ENCODE assay signal across 7 mouse cellular contexts in the genomic region with DNA sequence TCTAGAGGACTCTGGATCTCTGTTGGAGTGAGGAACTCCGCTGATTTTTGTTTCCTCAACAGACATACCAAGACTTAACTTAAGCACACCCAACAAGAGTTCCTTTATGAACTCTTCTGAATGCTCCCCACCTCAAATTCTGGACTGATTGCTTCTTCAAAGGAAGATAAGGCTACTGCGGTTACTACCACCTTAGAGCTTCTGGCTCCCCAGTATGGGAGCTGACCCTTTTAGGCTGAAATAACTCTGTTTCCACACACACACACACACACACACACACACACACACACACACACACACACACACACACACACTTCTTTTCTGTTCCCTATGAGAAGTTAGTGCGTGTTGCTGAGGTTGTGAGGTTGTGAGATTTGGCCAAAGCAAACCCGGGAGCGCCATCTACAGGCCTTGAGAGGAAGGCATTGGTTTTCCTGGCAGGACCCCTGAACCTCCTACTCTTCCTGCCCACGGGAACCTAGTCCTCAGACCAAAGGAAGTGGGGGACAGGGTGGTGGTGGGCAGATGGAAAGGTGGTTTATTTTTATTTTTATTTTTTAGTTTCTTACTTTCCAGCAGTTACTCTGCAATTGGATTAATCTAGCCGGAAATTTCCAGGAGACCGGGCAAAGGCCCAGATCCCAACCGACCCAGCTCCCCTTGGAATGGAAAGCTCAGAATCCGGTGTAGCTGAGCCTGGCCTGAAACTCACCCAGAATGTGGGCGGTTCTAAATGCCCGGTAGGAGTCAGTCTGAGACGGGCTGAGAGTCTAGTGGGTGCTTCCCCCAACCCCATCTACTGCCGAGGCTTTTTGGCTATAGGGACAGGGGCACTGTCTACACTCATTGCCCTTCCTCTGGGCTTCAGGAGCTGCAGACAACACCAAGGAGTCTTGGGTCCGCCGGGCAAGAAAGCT. TPM values are rescaled to one million over a fixed set of nuclear protein-coding genes. Genes with fewer than 3 reads are reported as not detected.
DNase-seq lines count a peak whose midpoint lies in the region; ATAC-seq and TF ChIP-seq lines count a peak whose summit lies in the region.

No protein-coding gene starts in this region.

- H3K9ac ChIP-seq in forebrain, embryonic 11.5 days (ENCODE audit: low read length): no peak overlapping the region
- H3K9ac ChIP-seq in intestine, postnatal 0 days (ENCODE audit: low read depth, low read length): no peak overlapping the region
- H3K9ac ChIP-seq in lung, postnatal 0 days (replicated peaks; ENCODE audit: low read depth): no peak overlapping the region

- H3K36me3 ChIP-seq in forebrain, embryonic 11.5 days (ENCODE audit: control insufficient read depth, insufficient read depth, low read length): no peaks in the 10 kb centered on the region
- no peaks in the 10 kb centered on the region for H3K36me3 ChIP-seq in intestine, postnatal 0 days (ENCODE audit: control insufficient read depth, insufficient read depth)
- H3K36me3 ChIP-seq in lung, postnatal 0 days (ENCODE audit: insufficient read depth, low read length): no peaks in the 10 kb centered on the region

- H3K4me2 ChIP-seq in forebrain, embryonic 11.5 days (ENCODE audit: low read depth, low read length, severe bottlenecking): no peak overlapping the region
- H3K4me2 ChIP-seq in intestine, postnatal 0 days (replicated peaks; ENCODE audit: low read depth): 0 out of 2 replicates have a peak overlapping the region, but pooled peaks have one; percentile 63
- H3K4me2 ChIP-seq in lung, postnatal 0 days (replicated peaks; ENCODE audit: low read depth, low read length): no peak overlapping the region

- no peak for ATAC-seq in forebrain, embryonic 11.5 days (replicated peaks; ENCODE audit: low FRiP score)
- ATAC-seq in intestine, postnatal 0 days: no peak
- no peak for ATAC-seq in lung, postnatal 0 days

- no peak overlapping the region for H3K4me3 ChIP-seq in forebrain, embryonic 11.5 days (ENCODE audit: low read depth, low read length)
- H3K4me3 ChIP-seq in intestine, postnatal 0 days (ENCODE audit: low read depth, low read length): no peak overlapping the region
- no peak overlapping the region; the same call in 1 of the 2 replicates for H3K4me3 ChIP-seq in lung, postnatal 0 days (ENCODE audit: low read depth, low read length)

- TF ChIP-seq EP300 in lung, postnatal 0 days (IDR thresholded peaks at IDR 0.05): no peak

- H3K27ac ChIP-seq in forebrain, embryonic 11.5 days (ENCODE audit: low read depth, low read length): no peak overlapping the region
- no peak overlapping the region for H3K27ac ChIP-seq in intestine, postnatal 0 days (ENCODE audit: low read depth, low read length)
- no peak overlapping the region for H3K27ac ChIP-seq in lung, postnatal 0 days (ENCODE audit: low read length)

- TF ChIP-seq CTCF in intestine, postnatal 0 days (IDR thresholded peaks at IDR 0.05; ENCODE audit: low read depth): peak; percentile 82
- TF ChIP-seq CTCF in lung, postnatal 0 days (IDR thresholded peaks at IDR 0.05): peak; percentile 85

- under 1% methylated on average over 16 of the region's 16 CpGs for WGBS in forebrain, embryonic 11.5 days
- WGBS in intestine, postnatal 0 days: 2% methylated on average over 16 of the region's 16 CpGs
- WGBS in lung, postnatal 0 days: under 1% methylated on average over 16 of the region's 16 CpGs

- no peaks in the 10 kb centered on the region for H3K9me3 ChIP-seq in forebrain, embryonic 11.5 days (ENCODE audit: control insufficient read depth, low read length)
- H3K9me3 ChIP-seq in intestine, postnatal 0 days (ENCODE audit: control insufficient read depth): no peaks in the 10 kb centered on the region
- no peaks in the 10 kb centered on the region for H3K9me3 ChIP-seq in lung, postnatal 0 days (ENCODE audit: low read length)

- DNase-seq in ovary, postnatal 36 days (ENCODE audit: low spot score): peak; percentile 25
- no peak for DNase-seq in ovary, postnatal 14 days (ENCODE audit: low spot score)
- DNase-seq in adrenal gland, postnatal 36 days: peak; percentile 49 to 63
- DNase-seq in forebrain, embryonic 11.5 days (ENCODE audit: low spot score): peak; percentile 84
- DNase-seq in lung, postnatal 0 days (ENCODE audit: low spot score): peak; percentile 82
- DNase-seq in thymus, postnatal 4 days: peak; percentile 51

- H3K27me3 ChIP-seq in forebrain, embryonic 11.5 days (ENCODE audit: control insufficient read depth, insufficient read depth, low read length): peaks cover 92% of the 10 kb centered on the region
- peaks cover 98% of the 10 kb centered on the region for H3K27me3 ChIP-seq in intestine, postnatal 0 days (replicated peaks; ENCODE audit: control insufficient read depth, insufficient read depth, low read length)
- peaks cover 97% of the 10 kb centered on the region for H3K27me3 ChIP-seq in lung, postnatal 0 days (replicated peaks; ENCODE audit: insufficient read depth, low read length)

- H3K4me1 ChIP-seq in forebrain, embryonic 11.5 days (replicated peaks; ENCODE audit: control insufficient read depth, insufficient read depth, low read length): peaks cover 27% of the 10 kb centered on the region
- H3K4me1 ChIP-seq in intestine, postnatal 0 days (replicated peaks; ENCODE audit: control insufficient read depth, insufficient read depth, low read length): peaks cover 5% of the 10 kb centered on the region; the same call in 1 of the 2 replicates
- H3K4me1 ChIP-seq in lung, postnatal 0 days (ENCODE audit: insufficient read depth, low read depth, low read length): peaks cover 13% of the 10 kb centered on the region

RNA-seq across cellular contexts. Expression of a gene that starts 1.1 kb away (rescaled TPM):
- total RNA-seq in adrenal gland, postnatal 36 days (2021): not detected
- 0.20 and 0.39 TPM in 2 replicates for polyA plus RNA-seq in forebrain, embryonic 11.5 days (2014; fragmentation: Nextera tagmentation; extraction: Ambion mirVana)
- polyA plus RNA-seq in intestine, postnatal 0 days (2015; fragmentation: Nextera tagmentation; extraction: Ambion mirVana): not detected in 2 replicates
- polyA plus RNA-seq in lung, postnatal 0 days (2015; fragmentation: Nextera tagmentation; extraction: Ambion mirVana): not detected in 2 replicates
